Mouse (Mus musculus) lung, postnatal 0 days (tissue): ENCODE data around the gene Tapbpl. TPM values are rescaled to one million over a fixed set of nuclear protein-coding genes. Genes with fewer than 3 reads are reported as not detected.

Experiments used
- ATAC-seq: fragments of 200-750 bp; cut with Nextera tagmentation; 2 replicates; pipeline ENCODE4 v1.8.0; 2017; ENCODE audit warnings: moderate library complexity
- DNase-seq: peaks from one replicate; pipeline ENCODE4 v3.0.0-alpha.2; 2016; ENCODE audit warnings: low spot score
- H3K27ac ChIP-seq: fragments of 300-500 bp; sonication (generic); 2 replicates; pipeline ENCODE4 v1.5.1; 2014; ENCODE audit warnings: antibody characterized with exemption, mild to moderate bottlenecking, low read length, mixed read lengths
- H3K27me3 ChIP-seq: fragments of 300-500 bp; sonication (generic); replicated peaks from 2 replicates; pipeline ENCODE4 v1.6.1; 2014; ENCODE audit warnings: low read length, mixed read lengths; ENCODE audit not compliant: insufficient read depth
- H3K36me3 ChIP-seq: fragments of 300-500 bp; sonication (generic); 2 replicates; pipeline ENCODE4 v1.6.1; 2014; ENCODE audit warnings: low read length, mixed read lengths; ENCODE audit not compliant: insufficient read depth
- H3K4me1 ChIP-seq: fragments of 300-500 bp; sonication (generic); 2 replicates; pipeline ENCODE4 v1.6.1; 2014; ENCODE audit warnings: antibody characterized with exemption, low read depth, low read length, mixed read lengths; ENCODE audit not compliant: insufficient read depth
- H3K4me2 ChIP-seq: fragments of 300-500 bp; sonication (generic); replicated peaks from 2 replicates; pipeline ENCODE4 v1.6.1; 2014; ENCODE audit warnings: low read depth, mild to moderate bottlenecking, low read length, moderate library complexity, mixed read lengths
- H3K4me3 ChIP-seq: fragments of 300-500 bp; sonication (generic); 2 replicates; pipeline ENCODE4 v1.5.1; 2014; ENCODE audit warnings: low read depth, low read length
- H3K9ac ChIP-seq: fragments of 300-500 bp; sonication (generic); replicated peaks from 2 replicates; pipeline ENCODE4 v1.6.1; 2014; ENCODE audit warnings: low read depth, mild to moderate bottlenecking
- H3K9me3 ChIP-seq: fragments of 300-500 bp; sonication (generic); 2 replicates; pipeline ENCODE4 v1.6.1; 2016; ENCODE audit warnings: low read length, mixed read lengths
- CTCF ChIP-seq: IDR thresholded peaks from 2 replicates; pipeline ENCODE4 v1.5.1; 2016; ENCODE audit warnings: antibody characterized with exemption, mild to moderate bottlenecking
- EP300 ChIP-seq: IDR thresholded peaks from 2 replicates; pipeline ENCODE4 v1.6.1; 2016; ENCODE audit warnings: antibody characterized with exemption, mild to moderate bottlenecking, control low read depth
- WGBS: fragments of 180-500 bp; shearing (Covaris S2); extraction: QIAGEN DNeasy Blood & Tissue Kit; methylation state at CpG from one replicate; pipeline ENCODE4 v1.1.7; 2014; 5-methylcytosine and 5-hydroxymethylcytosine counted together
- polyA plus RNA-seq: library from polyadenylated mRNA; unstranded; fragments of >200 nt; fragmentation: Nextera tagmentation; extraction: Ambion mirVana; gene quantifications from 2 replicates; pipeline ENCODE4 v1.2.1, GENCODE M21; 2015

Tapbpl gene
- polyA plus RNA-seq, 1 experiment from 2014 or later: 14.2 TPM

GRCm38 (mm10) chr6:125215148-125215954, 16.3 kb downstream of the Tapbpl start, which contains the start of gene Vamp1:
TSS of gene Vamp1 (plus strand) at chr6:125215551.
- Histone ChIP-seq H3K4me3 (peak within 1 kb of the TSS; percentile 68), H3K4me1 (no peaks in the 10 kb centered on the region), H3K9me3 (no peaks in the 10 kb centered on the region), H3K27ac (peak within 1 kb of the TSS; percentile 83), H3K9ac (peak within 1 kb of the TSS; percentile 58), H3K36me3 (no peaks in the 10 kb centered on the region), H3K27me3 (no peaks in the 10 kb centered on the region), H3K4me2 (peak within 1 kb of the TSS; percentile 99)
- DNase-seq (peak; percentile 99), ATAC-seq (peak; percentile 98)
- no peak for TF ChIP-seq EP300
- peak; percentile 9; the same call in 1 of the 2 replicates for TF ChIP-seq CTCF
- under 1% methylated on average over 48 of the region's 48 CpGs for WGBS

- Histone ChIP-seq H3K27ac (no peak overlapping the region), H3K4me3 (no peak overlapping the region), H3K9me3 (no peaks in the 10 kb centered on the region), H3K9ac (no peak overlapping the region), H3K36me3 (no peaks in the 10 kb centered on the region), H3K4me2 (no peak overlapping the region), H3K4me1 (no peaks in the 10 kb centered on the region), H3K27me3 (no peaks in the 10 kb centered on the region)
- 72% methylated on average over 6 of the region's 6 CpGs for WGBS
- no peak for DNase-seq
- no peak for ATAC-seq
- no peak for TF ChIP-seq EP300
- TF ChIP-seq CTCF: no peak
These were observed 17.9 kb downstream of the Tapbpl start for GRCm38 (mm10) chr6:125213715-125214114.

GRCm38 (mm10) chr6:125213129-125213528, 18.5 kb downstream of the Tapbpl start:
- no peak overlapping the region for H3K27ac ChIP-seq

GRCm38 (mm10) chr6:125212621-125213020, 19.0 kb downstream of the Tapbpl start:
- Histone ChIP-seq H3K4me2 (no peak overlapping the region), H3K27me3 (no peaks in the 10 kb centered on the region), H3K9ac (no peak overlapping the region), H3K9me3 (no peaks in the 10 kb centered on the region), H3K4me3 (no peak overlapping the region), H3K27ac (no peak overlapping the region), H3K36me3 (no peaks in the 10 kb centered on the region), H3K4me1 (no peaks in the 10 kb centered on the region)
- TF ChIP-seq EP300 (no peak), CTCF (no peak)
- WGBS: 15% methylated on average over 2 of the region's 2 CpGs
- ATAC-seq: no peak
- DNase-seq: no peak

More at GRCm38 (mm10) chr6:125213129-125213528, 18.5 kb downstream of the Tapbpl start:
- Histone ChIP-seq H3K4me1 (no peaks in the 10 kb centered on the region), H3K4me3 (no peak overlapping the region), H3K9ac (no peak overlapping the region), H3K36me3 (no peaks in the 10 kb centered on the region), H3K4me2 (no peak overlapping the region), H3K9me3 (no peaks in the 10 kb centered on the region), H3K27me3 (no peaks in the 10 kb centered on the region)
- 64% methylated on average over 6 of the region's 6 CpGs for WGBS
- no peak for TF ChIP-seq EP300
- TF ChIP-seq CTCF: no peak
- ATAC-seq (no peak), DNase-seq (no peak)

- H3K4me3 ChIP-seq: no peak overlapping the region
- DNase-seq (no peak), ATAC-seq (no peak)
- no peaks in the 10 kb centered on the region for H3K9me3 ChIP-seq
- H3K36me3 ChIP-seq: no peaks in the 10 kb centered on the region
- 90% methylated on average over 1 of the region's 1 CpGs for WGBS
- no peaks in the 10 kb centered on the region for H3K4me1 ChIP-seq
- TF ChIP-seq CTCF (no peak), EP300 (no peak)
- no peak overlapping the region for H3K9ac ChIP-seq
- H3K27me3 ChIP-seq: no peaks in the 10 kb centered on the region
- H3K27ac ChIP-seq: no peak overlapping the region
- H3K4me2 ChIP-seq: no peak overlapping the region
These were observed 21.2 kb downstream of the Tapbpl start for GRCm38 (mm10) chr6:125210436-125210835.

GRCm38 (mm10) chr6:125197166-125197565, 34.5 kb downstream of the Tapbpl start:
- TF ChIP-seq CTCF (no peak), EP300 (no peak)
- Histone ChIP-seq H3K4me1 (peaks cover 6% of the 10 kb centered on the region; the same call in 1 of the 2 replicates), H3K9me3 (no peaks in the 10 kb centered on the region), H3K9ac (no peak overlapping the region), H3K27me3 (no peaks in the 10 kb centered on the region), H3K27ac (no peak overlapping the region), H3K36me3 (no peaks in the 10 kb centered on the region), H3K4me2 (no peak overlapping the region), H3K4me3 (no peak overlapping the region)
- ATAC-seq: no peak
- 84% methylated on average over 5 of the region's 5 CpGs for whole genome bisulfite sequencing
- DNase-seq: no peak
